Mouse (Mus musculus) megakaryocyte-erythroid progenitor cell, adult 5-6 weeks (primary cell): ENCODE measurements at regions not wholly inside any gene's neighbourhood (a gene's known extent, or its start where the extent isn't known, plus 50 kb on each side); places are given as distances from the start of the nearest gene placed in this dataset.

Experiments
- ATAC-seq: replicated peaks from 2 replicates; pipeline ENCODE4 v1.8.0; 2016; ENCODE audit warnings: mild to moderate bottlenecking, inconsistent platforms; ENCODE audit not compliant: severe bottlenecking, poor library complexity, low FRiP score, low TSS enrichment

DNA sequence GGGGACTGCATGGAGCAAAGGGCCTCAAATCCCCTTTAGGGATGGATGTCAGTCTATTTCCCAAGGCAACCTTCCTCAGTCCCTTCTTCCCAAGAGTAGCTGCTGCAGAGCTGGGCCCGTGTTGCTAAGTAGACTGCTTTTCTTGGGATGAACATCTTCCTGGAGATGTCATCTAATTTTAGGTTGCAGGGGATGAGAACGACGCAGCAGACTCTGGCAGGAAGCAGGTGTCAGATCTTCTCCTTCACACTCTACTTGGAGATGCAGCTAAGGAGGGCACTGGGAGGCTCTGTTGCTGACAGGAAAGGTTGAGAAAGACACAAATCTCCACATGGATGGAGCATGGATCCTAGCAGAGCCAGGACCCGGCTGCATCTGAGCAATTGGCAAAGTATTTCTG lies 149.4 kb downstream of the Mex3b start:
- ATAC-seq, result no peak

DNA sequence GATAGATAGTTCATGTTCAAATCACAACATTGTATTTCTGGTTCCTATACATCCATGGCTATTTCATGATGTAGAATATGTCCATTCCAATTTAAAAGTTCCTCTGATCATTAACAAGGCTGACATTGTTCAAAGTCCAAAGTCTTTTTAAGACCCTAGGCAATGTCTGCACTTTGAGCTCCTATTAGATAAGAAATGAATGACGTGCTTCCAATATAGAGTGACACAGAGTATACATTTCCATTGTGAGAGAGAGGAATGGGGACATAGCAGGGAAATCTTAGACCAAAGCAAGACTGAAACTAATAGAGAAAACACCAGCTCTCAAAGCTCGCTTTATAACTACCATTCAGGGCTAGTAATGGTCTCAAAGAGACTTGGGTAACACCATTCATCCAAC lies 153.5 kb downstream of the Mex3b start:
- ATAC-seq, result no peak

DNA sequence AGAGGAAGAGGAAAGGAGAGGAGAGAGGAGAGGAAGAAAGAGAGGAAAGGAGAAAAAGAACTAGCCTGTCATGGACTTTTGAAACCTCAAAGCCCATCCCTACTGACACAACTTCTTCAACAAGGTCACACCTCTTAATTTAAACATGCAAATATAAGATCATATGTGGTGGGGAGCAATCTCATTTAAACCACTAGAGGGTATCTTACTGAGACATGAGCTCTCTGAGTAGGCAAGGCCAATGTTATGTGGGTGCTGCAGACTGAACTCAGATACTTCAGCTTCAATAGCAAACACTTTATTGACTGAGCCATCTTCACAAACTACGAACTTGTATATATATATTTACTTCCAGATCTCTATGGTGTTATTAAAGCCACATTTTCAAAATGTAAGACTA lies 156.9 kb downstream of the Mex3b start:
- ATAC-seq, result 0 out of 2 replicates have a peak, but pooled peaks have one; percentile 63

DNA sequence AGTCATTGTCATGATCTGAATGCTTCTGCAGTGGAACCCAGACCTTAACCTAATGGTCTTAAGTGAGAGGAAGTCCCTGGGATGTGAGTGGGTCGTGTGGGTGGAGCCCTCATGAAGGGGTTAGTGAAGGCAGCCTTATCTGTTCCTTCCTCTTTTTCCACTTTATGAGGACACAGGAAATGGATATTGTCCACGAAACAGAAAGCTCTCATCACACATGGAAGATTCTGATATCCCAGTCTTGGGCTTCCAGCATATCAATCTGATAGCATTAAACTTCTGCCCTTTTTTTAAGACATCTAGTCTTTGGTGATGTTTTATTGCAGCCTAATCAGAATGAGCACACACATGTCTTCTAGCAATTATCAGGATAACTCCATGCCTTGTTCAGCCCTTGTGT lies 164.0 kb downstream of the Mex3b start:
- no peak for ATAC-seq

DNA sequence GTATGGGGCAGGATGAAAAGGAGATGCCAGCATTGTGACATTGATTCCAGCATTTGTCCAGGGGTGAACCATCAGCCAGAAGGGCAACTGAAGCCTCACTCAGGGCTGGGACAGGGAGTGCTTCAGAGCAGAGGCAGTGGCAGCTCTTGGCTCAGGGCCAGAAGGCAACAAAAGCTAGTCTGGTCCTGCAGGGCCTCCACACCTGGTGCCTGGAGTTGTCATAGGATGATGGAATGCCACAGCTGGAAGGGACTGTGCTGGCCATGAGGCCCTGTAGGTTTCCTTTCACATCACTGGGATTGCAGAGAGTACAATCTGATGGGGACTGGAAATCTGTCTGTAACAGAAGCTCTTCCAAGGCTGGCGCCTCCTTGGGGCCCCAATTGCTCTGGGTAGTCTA lies 164.9 kb downstream of the Mex3b start:
- no peak; the same call in 1 of the 2 replicates for ATAC-seq

DNA sequence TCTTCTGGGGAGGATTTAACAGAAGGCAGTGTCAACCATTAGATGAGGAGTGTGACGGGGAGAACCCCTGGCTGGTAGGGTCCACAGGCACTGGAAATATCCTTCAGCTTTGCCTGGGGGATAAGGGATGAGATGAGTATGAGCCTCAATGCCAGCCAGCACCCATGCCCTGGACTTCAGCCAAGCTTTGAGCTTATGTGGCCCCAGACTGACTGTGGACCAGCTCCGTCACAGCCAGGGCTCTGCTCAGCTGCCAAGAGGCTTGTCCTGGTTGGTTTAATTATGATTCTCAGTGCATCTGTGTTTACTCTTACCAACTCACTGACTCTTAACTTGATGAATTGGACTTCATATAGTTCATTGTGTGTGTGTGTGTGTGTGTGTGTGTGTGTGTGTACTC lies 165.8 kb downstream of the Mex3b start:
- no peak for ATAC-seq

DNA sequence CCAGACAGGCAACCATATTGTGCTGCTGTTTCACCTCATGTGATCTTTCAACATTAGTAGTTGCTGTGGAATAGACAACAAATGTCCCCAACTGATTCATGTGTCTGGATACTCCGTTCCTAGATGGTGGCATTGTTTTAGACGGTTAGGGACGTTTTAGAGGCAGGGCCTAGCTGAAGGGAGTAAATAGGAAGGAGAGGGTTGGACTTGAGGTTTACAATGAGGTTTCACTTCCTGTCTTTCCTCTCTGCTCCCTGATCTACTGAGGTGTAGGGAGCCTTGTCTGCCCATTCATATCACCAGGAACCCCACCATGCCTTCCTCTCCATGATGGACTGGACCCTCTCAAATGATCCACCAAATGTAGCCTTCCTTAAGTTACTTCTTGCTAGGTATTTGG lies 168.1 kb downstream of the Mex3b start:
- ATAC-seq, result no peak

DNA sequence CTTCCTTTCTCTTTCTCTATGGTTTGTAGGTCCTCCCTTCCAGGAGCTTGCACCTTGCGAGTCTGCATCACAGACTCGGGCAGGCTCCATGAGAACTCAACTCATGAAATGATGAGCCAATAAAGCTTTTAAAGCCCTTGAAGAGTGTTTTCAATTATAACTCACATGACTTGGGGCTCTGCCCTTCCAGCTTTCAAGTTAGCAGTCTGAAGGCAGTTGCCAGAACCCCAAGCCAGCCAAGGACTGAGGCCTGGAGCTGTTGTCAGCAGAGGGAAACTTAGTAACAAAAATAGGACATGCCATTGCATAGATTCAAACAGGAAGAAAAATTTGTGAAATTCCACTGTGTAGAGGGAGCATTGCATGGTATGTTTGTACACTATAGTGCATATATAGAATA lies 169.3 kb downstream of the Mex3b start:
- ATAC-seq, result no peak

DNA sequence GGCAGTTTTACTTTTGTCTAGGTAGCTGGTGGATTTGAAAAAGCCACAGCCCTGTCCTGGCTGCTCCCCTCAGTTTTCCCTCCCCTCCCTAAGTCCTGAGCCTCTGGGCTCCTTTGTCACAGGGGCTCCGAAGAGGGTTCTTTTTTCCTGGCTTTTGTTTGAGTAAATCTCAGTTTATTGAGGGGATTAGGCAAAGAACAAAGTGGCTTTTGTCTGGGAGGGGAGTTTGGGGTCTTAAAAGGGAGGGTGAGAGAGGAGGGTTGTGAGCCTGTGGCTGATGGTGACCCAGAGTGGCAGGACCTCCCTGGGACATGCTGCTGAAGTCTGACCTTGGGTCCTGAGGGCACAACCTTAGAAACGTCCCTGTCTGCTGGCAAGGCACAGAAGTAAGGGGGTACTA lies 170.0 kb downstream of the Mex3b start:
- no peak for ATAC-seq

DNA sequence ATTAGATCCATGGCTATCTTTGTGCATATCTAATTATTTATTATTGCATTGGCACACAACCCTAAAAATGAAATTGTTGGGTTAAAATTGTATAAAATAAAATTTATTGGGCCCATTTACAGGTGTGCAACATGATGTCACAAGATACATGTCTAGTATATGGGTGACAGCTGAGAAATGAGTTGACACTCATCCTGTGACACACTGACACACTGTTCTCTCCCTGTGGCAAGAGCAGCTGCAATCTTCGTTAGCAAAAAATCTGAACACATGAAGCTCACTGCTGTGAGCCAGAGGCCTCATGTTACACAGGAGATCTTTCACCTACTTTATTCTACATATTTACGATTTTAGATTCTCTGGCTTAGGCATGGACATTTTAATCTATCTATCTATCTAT lies 170.6 kb downstream of the Mex3b start:
- ATAC-seq, result no peak

DNA sequence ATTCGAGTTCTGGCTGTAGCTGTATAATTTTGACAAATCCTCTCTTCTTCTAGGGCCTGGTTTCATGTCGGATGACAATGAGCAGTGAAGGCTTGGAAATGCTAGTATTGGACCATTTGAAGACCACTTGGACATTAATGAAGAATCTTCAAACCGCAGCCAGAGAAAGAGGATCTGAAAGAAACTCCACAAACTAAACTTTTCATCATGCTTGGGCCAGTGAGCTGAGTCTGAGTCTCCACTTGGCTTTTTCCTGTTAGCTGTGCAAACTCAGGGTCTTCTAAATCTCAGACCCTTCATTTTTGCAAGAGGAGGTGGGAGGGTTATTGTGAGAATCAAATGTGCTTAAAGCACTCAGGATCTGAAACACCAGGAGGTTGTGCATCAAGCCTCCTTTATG lies 176.6 kb downstream of the Mex3b start:
- no peak for ATAC-seq

DNA sequence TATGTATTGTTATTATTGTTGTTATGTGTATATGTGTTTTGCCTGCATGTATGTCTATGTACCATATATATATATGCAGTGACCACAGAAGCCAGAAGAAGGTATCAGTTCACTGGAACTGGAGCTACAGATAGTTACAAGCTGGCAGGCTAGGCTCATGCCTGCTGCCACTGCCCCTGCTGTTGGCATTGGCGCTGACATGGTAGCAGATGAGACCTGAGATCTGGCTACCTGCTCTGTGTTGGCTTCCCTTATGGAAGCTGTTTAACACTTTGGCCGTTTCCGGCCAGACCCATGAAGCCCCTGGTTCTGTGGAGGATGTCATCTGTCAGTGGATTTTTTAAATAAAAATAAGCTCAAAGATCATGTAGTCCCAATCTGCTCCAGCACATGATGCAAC lies 178.1 kb downstream of the Mex3b start:
- ATAC-seq, result no peak

DNA sequence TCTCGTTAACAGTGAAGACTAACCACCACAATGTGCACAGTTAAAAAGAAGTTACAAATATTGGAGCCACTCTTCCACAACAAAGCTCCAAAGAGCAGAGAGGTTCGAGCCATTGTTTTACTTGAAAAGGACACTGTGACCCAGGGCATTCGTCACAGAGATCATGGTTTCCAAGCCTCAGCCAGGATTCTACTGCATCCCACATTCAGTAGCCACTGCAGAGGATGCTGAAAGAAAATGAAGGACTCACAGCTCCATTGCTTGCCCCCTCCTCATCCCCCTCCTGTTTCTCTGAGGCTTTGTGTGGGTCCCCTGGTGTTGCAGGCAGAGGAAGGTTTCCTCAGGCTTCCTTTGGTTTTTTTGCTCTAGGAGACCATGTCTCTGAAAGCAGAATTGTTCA lies 182.9 kb downstream of the Mex3b start:
- ATAC-seq, result no peak

DNA sequence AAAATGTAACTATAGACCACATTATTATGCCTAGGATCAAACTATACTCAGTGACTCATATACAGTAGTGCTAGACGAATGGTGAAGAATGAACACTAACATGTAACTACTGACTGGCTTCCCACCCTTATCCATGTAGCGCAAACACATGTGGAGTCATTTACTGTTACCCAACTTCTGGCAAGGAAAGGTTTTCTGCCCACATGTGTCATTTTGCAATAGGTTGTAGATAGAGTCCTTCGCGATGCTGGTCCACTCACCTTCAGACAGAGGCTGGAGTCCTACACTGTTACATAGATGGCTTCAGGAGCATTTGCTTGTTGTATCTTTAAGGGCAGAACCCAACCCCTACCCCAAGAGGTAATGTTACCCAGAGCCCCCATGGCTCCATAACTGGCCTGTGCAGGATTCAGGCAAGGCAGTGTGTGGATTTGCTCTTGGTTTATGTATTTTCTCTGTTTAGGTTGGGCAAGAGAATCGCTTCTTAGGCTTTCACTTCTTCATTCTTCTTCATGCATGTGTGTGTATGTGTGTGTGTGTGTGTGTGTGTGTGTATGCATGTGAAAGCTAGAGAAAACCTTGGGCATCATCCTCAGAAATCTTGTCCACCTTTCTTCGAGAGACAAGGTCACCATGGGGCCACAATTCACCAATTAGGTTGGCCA lies 183.8 kb downstream of the Mex3b start:
- ATAC-seq, result no peak

DNA sequence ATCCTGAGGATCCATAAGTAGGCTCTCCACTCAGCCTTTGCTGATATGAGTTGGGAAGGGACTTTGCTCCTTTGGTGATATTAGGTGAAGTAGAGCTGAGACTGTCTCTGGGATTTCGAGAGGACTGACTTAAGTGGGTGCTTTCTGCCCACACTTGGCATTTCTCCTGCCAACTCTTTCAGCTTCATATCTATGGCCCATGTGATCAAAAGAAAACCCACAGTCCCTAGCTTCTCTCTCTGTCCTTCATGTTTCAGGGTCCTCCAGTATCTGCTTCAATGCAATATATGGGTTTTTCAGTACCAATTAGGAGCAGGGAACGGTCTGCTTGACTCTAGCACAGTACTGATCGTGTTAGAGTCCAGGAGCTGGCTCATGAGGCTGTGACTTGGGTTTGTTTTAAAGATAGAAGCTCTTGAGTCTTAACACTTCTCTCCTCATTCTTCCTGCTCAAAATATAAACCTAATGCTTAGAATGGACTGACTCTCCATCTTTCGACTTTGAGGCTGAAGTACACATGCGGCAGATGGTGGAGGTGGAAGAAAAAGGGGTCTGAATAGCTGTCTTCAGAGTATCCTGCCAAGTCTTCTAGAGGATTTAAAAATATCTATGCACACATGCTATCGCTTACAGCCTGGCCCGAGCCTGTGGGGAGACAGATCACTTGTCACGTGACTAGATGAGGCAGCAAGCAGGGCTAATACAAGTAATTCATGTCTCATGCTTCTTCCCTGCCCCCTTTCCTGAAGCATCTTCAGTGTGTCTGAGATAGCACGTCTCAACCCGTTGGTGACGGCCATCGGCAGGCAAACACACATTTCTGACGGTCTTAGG lies 189.2 kb downstream of the Mex3b start:
- ATAC-seq, result peak; percentile 47; the same call in 1 of the 2 replicates

DNA sequence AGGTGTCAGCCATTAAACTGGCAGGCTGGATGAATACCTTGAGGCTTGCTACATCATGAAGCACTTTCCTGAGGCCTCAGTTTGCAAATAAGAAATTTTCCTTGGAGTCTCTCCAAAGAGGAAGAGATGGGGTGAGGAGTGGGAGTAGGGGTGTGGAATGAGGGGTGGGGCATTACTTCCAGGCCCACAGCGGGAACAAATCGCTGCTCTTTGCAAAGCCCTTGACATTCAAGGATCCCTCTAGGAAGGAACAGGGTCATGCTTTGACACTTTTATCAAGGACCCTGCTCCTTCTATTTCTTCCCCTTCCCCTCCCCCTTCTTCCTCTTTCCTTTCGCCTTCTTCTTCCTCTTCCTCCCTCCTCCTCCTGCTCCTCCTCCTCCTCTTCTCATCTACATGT lies 193.2 kb downstream of the Mex3b start:
- no peak for ATAC-seq

DNA sequence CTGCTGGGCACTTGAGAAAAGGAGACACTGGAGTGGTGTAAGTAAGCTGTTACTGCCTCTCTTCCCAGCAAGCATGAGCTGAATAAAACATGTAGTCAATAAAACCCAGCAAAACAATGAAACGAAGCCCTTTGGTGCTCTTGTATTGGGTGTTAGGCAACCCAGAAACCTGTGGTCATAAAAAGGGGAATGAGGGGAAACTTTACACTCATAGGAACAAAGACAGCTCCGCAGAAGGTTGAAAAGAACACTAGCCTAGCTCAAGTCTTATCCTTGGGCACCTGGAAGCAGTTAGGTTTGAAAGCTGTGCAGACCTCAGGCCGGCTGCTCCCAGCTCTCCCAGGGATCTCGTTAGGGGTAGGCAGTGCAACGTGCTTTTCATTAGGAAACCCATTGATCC lies 193.6 kb downstream of the Mex3b start:
- ATAC-seq, result no peak

DNA sequence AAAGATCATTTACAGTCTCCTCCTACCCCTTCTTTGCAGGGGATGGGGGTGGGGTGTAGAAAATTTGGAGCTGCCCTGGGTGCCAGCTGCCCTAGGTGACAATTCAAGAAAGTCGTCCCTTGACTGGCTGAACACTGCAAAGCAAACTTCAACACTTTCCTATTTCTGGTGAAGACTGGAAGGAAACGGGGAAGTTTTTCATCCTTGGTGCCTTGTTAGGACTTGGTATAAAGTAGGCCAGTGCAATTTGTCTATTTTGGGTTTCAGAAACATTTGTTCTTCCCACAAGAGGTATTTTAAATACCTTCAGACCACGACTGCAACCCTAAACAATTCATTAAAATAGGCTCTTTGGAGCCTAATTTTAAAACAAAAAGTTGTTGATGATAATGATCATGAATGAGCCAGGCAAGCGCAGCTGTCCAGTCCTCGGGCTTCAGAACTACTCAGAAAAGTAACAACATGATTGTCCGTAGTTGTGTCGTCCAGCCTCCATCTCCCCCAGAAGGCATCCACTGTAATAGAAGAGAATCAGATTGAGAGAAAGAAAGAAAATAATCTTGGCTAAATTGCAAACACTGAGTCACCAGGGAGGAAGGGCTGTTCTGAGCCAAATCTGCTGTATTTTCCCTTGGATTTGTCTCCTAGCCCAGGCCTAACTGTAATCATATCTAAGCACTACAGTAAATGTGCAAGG lies 194.2 kb downstream of the Mex3b start:
- ATAC-seq, result no peak

DNA sequence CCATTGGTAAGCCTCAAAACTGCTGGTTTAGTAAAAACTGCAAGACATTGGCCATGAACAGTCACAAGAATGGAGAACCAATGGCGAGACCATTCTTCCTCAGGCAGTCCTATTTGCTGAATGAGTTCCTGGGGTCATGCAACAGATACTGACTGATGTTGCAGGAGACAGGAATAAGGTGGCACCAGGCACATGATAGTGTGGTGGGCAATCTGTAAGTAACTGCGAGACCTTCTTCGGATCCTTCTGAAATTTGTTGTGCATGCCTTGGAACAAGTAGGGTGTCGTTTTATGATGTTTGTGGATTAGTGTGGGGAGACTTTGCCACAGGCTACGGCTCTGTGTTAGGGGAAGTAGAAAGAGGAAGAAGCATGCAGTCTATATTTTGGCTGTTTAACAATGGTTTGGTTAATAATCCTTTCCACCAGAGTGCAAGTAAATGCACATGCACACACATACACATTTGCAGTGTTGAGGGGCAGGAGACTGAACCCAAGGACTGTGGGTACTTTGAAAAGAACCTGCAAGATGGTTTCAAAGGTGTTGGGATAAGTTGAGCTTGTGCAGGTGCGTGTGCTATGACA lies 194.9 kb downstream of the Mex3b start:
- ATAC-seq, result no peak

DNA sequence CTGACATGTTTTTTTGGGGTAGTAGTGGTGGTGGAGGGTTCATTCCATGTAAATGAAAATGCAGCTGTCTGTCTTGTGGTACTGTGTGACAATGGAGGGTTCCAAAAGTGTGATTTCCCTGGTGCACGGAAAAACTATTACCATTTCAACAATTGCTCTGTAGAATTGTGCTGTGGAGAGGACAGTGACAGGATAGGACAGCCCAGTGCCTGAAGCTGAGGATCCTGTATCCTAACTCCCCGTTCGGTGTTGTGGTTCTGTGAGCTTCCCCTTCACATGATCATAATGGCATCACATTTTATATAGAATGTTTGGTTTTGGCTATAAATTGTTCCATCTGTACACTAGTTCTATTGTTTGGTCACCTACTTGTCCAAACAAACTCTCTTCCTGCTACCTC lies 196.4 kb downstream of the Mex3b start:
- no peak for ATAC-seq
